Comparison of ENCODE assay signal across 9 mouse cellular contexts in the genomic region with DNA sequence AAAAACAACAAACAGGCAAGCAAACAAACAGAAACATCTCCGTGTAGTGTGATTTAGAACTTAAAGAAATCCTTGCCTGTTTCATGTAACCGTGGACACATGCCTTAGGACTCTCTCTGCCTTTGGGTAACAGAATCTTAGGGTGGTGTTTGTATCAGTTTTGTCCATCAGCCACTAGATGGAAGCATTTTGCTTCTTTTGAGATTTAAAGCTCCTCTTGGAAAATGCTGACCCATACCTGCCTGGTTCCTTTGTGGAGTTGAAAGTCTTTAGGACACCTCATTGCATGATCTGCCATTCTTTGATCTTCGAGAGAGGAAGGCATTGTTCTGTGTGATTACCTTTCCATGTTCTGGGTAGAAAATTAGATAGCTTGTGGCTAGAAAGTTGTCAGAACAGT. TPM values are rescaled to one million over a fixed set of nuclear protein-coding genes. Genes with fewer than 3 reads are reported as not detected.
DNase-seq lines count a peak whose midpoint lies in the region; ATAC-seq lines count a peak whose summit lies in the region.
"Had no signal": no experiment of that assay in that cellular context is flagged by ENCODE, and none has a peak within 500 bp of the region (broad histone marks: within the 10 kb centered on the region; RNA-seq: fewer than 3 reads in every experiment).

No protein-coding gene starts in this region.

- intact Hi-C loops in left cerebral cortex, postnatal 14 days (cut with DNase I): loop anchor here (5.0 kb wide), 1 partner anchor 171 kb away; the partner anchor contains the start of gene Scn3a

- no peaks in the 10 kb centered on the region for H3K4me1 ChIP-seq in embryonic facial prominence, embryonic 14.5 days (ENCODE audit: control insufficient read depth, insufficient read depth, low read length)
- H3K4me1 ChIP-seq in midbrain, embryonic 13.5 days (replicated peaks): peaks cover 4% of the 10 kb centered on the region; the same call in 1 of the 2 replicates
- H3K4me1 ChIP-seq: embryonic facial prominence, embryonic 12.5 days; limb, embryonic 15.5 days had no signal

- H3K27me3 ChIP-seq in embryonic facial prominence, embryonic 14.5 days (replicated peaks; ENCODE audit: control insufficient read depth, insufficient read depth, low read length): no peaks in the 10 kb centered on the region
- no peaks in the 10 kb centered on the region for H3K27me3 ChIP-seq in midbrain, embryonic 13.5 days
- H3K27me3 ChIP-seq: embryonic facial prominence, embryonic 12.5 days; limb, embryonic 15.5 days had no signal

- peak; percentile 22 to 54 for DNase-seq in left cerebral cortex, postnatal 14 days (ENCODE audit: low spot score in 2 of 2)
- no peak for DNase-seq in left cerebral cortex, adult 18-20 months (ENCODE audit: low spot score in 2 of 2)
- peak; percentile 80 for DNase-seq in ZHBTc4 (ENCODE audit: low read depth, low spot score)
- peak; percentile 70 for DNase-seq in embryonic facial prominence, embryonic 14.5 days (ENCODE audit: low spot score)
- DNase-seq in gastrocnemius, postnatal 25 days: no peak
- no peak for DNase-seq in urinary bladder, postnatal 36 days (ENCODE audit: low spot score in 2 of 2)

- no peaks in the 10 kb centered on the region for H3K36me3 ChIP-seq in embryonic facial prominence, embryonic 14.5 days (ENCODE audit: control insufficient read depth, insufficient read depth, low read length)
- H3K36me3 ChIP-seq in midbrain, embryonic 13.5 days: no peaks in the 10 kb centered on the region
- H3K36me3 ChIP-seq: embryonic facial prominence, embryonic 12.5 days; limb, embryonic 15.5 days had no signal

- 12% methylated on average over 3 of the region's 3 CpGs for WGBS in embryonic facial prominence, embryonic 14.5 days
- 23% methylated on average over 3 of the region's 3 CpGs for WGBS in midbrain, embryonic 13.5 days

- H3K27ac ChIP-seq in embryonic facial prominence, embryonic 14.5 days (replicated peaks; ENCODE audit: low read depth, low read length): no peak overlapping the region
- no peak overlapping the region for H3K27ac ChIP-seq in midbrain, embryonic 13.5 days
- H3K27ac ChIP-seq: embryonic facial prominence, embryonic 12.5 days; limb, embryonic 15.5 days had no signal

- no peak overlapping the region for H3K9ac ChIP-seq in embryonic facial prominence, embryonic 14.5 days (ENCODE audit: low read depth, low read length)
- no peak overlapping the region for H3K9ac ChIP-seq in midbrain, embryonic 13.5 days (replicated peaks)
- H3K9ac ChIP-seq: embryonic facial prominence, embryonic 12.5 days; limb, embryonic 15.5 days had no signal

- no peak overlapping the region for H3K4me3 ChIP-seq in embryonic facial prominence, embryonic 14.5 days (ENCODE audit: low read depth, low read length)
- no peak overlapping the region for H3K4me3 ChIP-seq in midbrain, embryonic 13.5 days (replicated peaks)
- H3K4me3 ChIP-seq: embryonic facial prominence, embryonic 12.5 days; limb, embryonic 15.5 days had no signal

- 0 out of 2 replicates have a peak, but pooled peaks have one; percentile 41 for ATAC-seq in embryonic facial prominence, embryonic 14.5 days (ENCODE audit: low read depth)
- peak; percentile 68 for ATAC-seq in midbrain, embryonic 13.5 days

- H3K4me2 ChIP-seq in embryonic facial prominence, embryonic 14.5 days (ENCODE audit: low read depth, low read length): no peak overlapping the region
- no peak overlapping the region for H3K4me2 ChIP-seq in midbrain, embryonic 13.5 days (replicated peaks)
- H3K4me2 ChIP-seq: embryonic facial prominence, embryonic 12.5 days; limb, embryonic 15.5 days had no signal

- H3K9me3 ChIP-seq in embryonic facial prominence, embryonic 14.5 days (ENCODE audit: control insufficient read depth, low read length): no peaks in the 10 kb centered on the region
- H3K9me3 ChIP-seq in midbrain, embryonic 13.5 days: no peaks in the 10 kb centered on the region
- H3K9me3 ChIP-seq: embryonic facial prominence, embryonic 12.5 days; limb, embryonic 15.5 days had no signal

RNA-seq across cellular contexts. Expression of gene Slc38a11, which starts 32.3 kb away (rescaled TPM):
- total RNA-seq in left cerebral cortex, postnatal 14 days (2021): 1 to 10 TPM; 3.0 to 3.2 TPM
- 1 to 10 TPM; 1.7 TPM for total RNA-seq in left cerebral cortex, adult 18-20 months (2021)
- 0.58 and 0.73 TPM in 2 replicates for polyA plus RNA-seq in embryonic facial prominence, embryonic 14.5 days (2014; fragmentation: Nextera tagmentation; extraction: Ambion mirVana)
- 1.9 and 2.8 TPM in 2 replicates for polyA plus RNA-seq in midbrain, embryonic 13.5 days (2015; fragmentation: Nextera tagmentation; extraction: Ambion mirVana)
- total RNA-seq in gastrocnemius, postnatal 25 days (2021): under 1 TPM; 0.38 to 0.64 TPM

Comparison
In these comparisons a context has a peak if more than half of its experiments do, and no peak if none do; other contexts are left out.
1. DNase-seq: peak in left cerebral cortex, postnatal 14 days (2 of 2), ZHBTc4 (single experiment) and embryonic facial prominence, embryonic 14.5 days (single experiment); none in left cerebral cortex, adult 18-20 months (0 of 2), gastrocnemius, postnatal 25 days (single experiment) and urinary bladder, postnatal 36 days (0 of 2).